Mouse (Mus musculus) embryonic facial prominence, embryonic 14.5 days (tissue): ENCODE data around the gene Mapt. TPM values are rescaled to one million over a fixed set of nuclear protein-coding genes. Genes with fewer than 3 reads are reported as not detected.
A peak's percentile ranks its signal among the peaks of the same experiment; 100 is the strongest.
"Not testable (repeated sequence)": the region's sequence is repeated elsewhere in the genome, so short reads cannot be mapped to it uniquely, and the experiment has no call there.

ENCODE experiments used
- ATAC-seq: fragments of 200-750 bp; cut with Nextera tagmentation; 2 replicates; pipeline ENCODE4 v1.8.0; 2017; ENCODE audit warnings: low read depth, moderate number of reproducible peaks, moderate TSS enrichment
- DNase-seq: peaks from one replicate; pipeline ENCODE4 v3.0.0-alpha.2; 2015; ENCODE audit warnings: low spot score
- H3K27ac ChIP-seq: fragments of 300-500 bp; sonication (generic); replicated peaks from 2 replicates; pipeline ENCODE4 v1.5.1; 2014; ENCODE audit warnings: low read depth, mild to moderate bottlenecking, low read length, moderate library complexity
- H3K27me3 ChIP-seq: fragments of 300-500 bp; sonication (generic); replicated peaks from 2 replicates; pipeline ENCODE4 v1.6.1; 2014; ENCODE audit warnings: low read length; ENCODE audit not compliant: control insufficient read depth, insufficient read depth
- H3K36me3 ChIP-seq: fragments of 300-500 bp; sonication (generic); 2 replicates; pipeline ENCODE4 v1.6.1; 2014; ENCODE audit warnings: low read length, mixed read lengths; ENCODE audit not compliant: control insufficient read depth, insufficient read depth
- H3K4me1 ChIP-seq: fragments of 300-500 bp; sonication (generic); 2 replicates; pipeline ENCODE4 v1.6.1; 2014; ENCODE audit warnings: antibody characterized with exemption, low read length; ENCODE audit not compliant: control insufficient read depth, insufficient read depth
- H3K4me2 ChIP-seq: fragments of 300-500 bp; sonication (generic); 2 replicates; pipeline ENCODE4 v1.6.1; 2014; ENCODE audit warnings: low read depth, mild to moderate bottlenecking, low read length, moderate library complexity, mixed read lengths
- H3K4me3 ChIP-seq: fragments of 300-500 bp; sonication (generic); 2 replicates; pipeline ENCODE4 v1.5.1; 2014; ENCODE audit warnings: low read depth, mild to moderate bottlenecking, low read length
- H3K9ac ChIP-seq: fragments of 300-500 bp; sonication (generic); 2 replicates; pipeline ENCODE4 v1.6.1; 2014; ENCODE audit warnings: low read depth, mild to moderate bottlenecking, low read length, moderate library complexity, mixed read lengths
- H3K9me3 ChIP-seq: fragments of 300-500 bp; sonication (generic); 2 replicates; pipeline ENCODE4 v1.6.1; 2016; ENCODE audit warnings: low read length; ENCODE audit not compliant: control insufficient read depth
- WGBS: fragments of 180-500 bp; shearing (Covaris S2); extraction: QIAGEN DNeasy Blood & Tissue Kit; methylation state at CpG from one replicate; pipeline ENCODE4 v1.1.7; 2014; 5-methylcytosine and 5-hydroxymethylcytosine counted together
- polyA plus RNA-seq: library from polyadenylated mRNA; unstranded; fragments of >200 nt; fragmentation: Nextera tagmentation; extraction: Ambion mirVana; gene quantifications from 2 replicates; pipeline ENCODE4 v1.2.1, GENCODE M21; 2014

The Mapt gene
- polyA plus RNA-seq, 1 experiment from 2014 or later, result 26.5 TPM

- no peak for ATAC-seq
- DNase-seq, result no peak
- Histone ChIP-seq H3K9ac (no peak overlapping the region), H3K36me3 (no peaks in the 10 kb centered on the region), H3K27me3 (peaks cover 39% of the 10 kb centered on the region), H3K27ac (no peak overlapping the region), H3K4me2 (no peak overlapping the region), H3K4me3 (no peak overlapping the region), H3K4me1 (peaks cover 8% of the 10 kb centered on the region), H3K9me3 (no peaks in the 10 kb centered on the region)
- WGBS, result 58% methylated on average over 7 of the region's 7 CpGs
Observed at GRCm38 (mm10) chr11:104237226-104237625, 6.0 kb downstream of the Mapt start.

GRCm38 (mm10) chr11:104237958-104238747 is 7.0 kb downstream of the Mapt start:
- Histone ChIP-seq H3K9ac (no peak overlapping the region), H3K27ac (no peak overlapping the region), H3K36me3 (no peaks in the 10 kb centered on the region), H3K4me3 (no peak overlapping the region), H3K4me2 (no peak overlapping the region), H3K9me3 (no peaks in the 10 kb centered on the region), H3K4me1 (no peaks in the 10 kb centered on the region; the same call in none of the 2 replicates), H3K27me3 (peaks cover 30% of the 10 kb centered on the region)
- no peak for ATAC-seq
- no peak for DNase-seq
- 68% methylated on average over 12 of the region's 13 CpGs for WGBS

GRCm38 (mm10) chr11:104245478-104245877 is 14.3 kb downstream of the Mapt start:
- H3K4me3 ChIP-seq, H3K4me1 ChIP-seq, H3K27ac ChIP-seq, DNase-seq, H3K9me3 ChIP-seq, H3K36me3 ChIP-seq, H3K4me2 ChIP-seq, H3K27me3 ChIP-seq, ATAC-seq, H3K9ac ChIP-seq: not testable (repeated sequence)
- WGBS, result 72% methylated on average over 6 of the region's 6 CpGs

DNA sequence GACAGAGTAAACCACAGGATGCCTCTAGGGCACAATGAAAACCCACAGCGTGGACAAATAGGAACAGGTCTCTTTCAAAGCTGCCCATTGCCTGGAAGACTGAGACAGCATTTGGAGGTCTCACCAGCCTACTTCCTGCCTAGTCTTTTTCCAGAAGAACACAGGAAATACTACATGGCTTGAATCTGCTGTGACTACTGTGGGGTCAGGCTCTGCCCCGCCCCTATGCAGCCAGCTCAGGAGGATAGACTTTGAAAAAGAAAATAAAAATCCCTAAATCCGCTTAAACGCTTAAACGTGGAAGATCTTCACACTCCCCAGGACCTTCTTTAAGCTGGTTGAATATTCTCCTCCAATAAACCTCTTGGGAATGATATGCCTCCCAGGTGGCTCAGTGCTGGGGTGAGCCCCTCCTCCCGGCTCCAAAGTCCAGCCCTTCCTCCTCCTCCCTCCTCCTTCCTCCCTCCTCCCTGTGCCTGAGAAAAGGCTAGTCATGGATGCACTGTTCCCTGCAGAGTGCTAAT is 15.0 kb downstream of the Mapt start:
- DNase-seq (peak; percentile 44), ATAC-seq (peak; percentile 81)
- no peaks in the 10 kb centered on the region for H3K9me3 ChIP-seq
- no peaks in the 10 kb centered on the region for H3K27me3 ChIP-seq
- no peaks in the 10 kb centered on the region for H3K4me1 ChIP-seq
- H3K27ac ChIP-seq, result no peak overlapping the region
- H3K4me3 ChIP-seq, result no peak overlapping the region
- no peak overlapping the region for H3K4me2 ChIP-seq
- H3K36me3 ChIP-seq, result no peaks in the 10 kb centered on the region
- no peak overlapping the region for H3K9ac ChIP-seq
- WGBS, result 10% methylated on average over 6 of the region's 6 CpGs

DNA sequence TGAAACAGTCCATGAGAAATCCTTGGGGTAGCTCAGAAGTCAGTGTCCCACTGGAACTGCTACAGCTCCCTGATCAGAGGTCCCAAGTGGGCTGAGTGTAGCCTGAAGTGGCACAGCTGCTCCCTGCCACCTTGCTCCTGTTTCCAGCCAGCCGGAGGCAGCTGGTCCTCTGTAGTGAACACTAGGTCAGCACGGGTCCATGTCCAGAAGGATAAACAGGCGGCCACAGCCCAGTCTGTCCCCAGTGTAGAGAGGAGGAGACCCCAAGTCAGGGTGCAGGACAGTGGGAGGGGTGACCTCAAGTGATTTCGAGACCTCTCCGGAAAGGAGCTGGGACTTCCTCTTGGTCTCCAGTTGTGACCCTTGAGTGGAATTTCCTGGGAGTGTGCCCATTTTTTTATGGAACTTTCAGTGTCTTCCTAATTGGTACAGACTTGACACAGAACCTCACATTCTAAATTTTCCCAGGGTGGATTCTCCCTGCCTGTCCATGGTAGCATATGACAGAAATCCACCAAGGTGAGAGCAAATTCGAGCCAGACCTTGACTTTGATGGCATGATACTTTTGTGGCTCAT is 16.0 kb downstream of the Mapt start:
- no peaks in the 10 kb centered on the region for H3K9me3 ChIP-seq
- H3K36me3 ChIP-seq, result no peaks in the 10 kb centered on the region
- ATAC-seq, result peak; percentile 23; the same call in 1 of the 2 replicates
- no peaks in the 10 kb centered on the region for H3K27me3 ChIP-seq
- no peaks in the 10 kb centered on the region for H3K4me1 ChIP-seq
- H3K4me2 ChIP-seq, result no peak overlapping the region
- no peak overlapping the region for H3K9ac ChIP-seq
- WGBS, result 75% methylated on average over 6 of the region's 6 CpGs
- no peak for DNase-seq
- no peak overlapping the region for H3K27ac ChIP-seq
- H3K4me3 ChIP-seq, result no peak overlapping the region

DNA sequence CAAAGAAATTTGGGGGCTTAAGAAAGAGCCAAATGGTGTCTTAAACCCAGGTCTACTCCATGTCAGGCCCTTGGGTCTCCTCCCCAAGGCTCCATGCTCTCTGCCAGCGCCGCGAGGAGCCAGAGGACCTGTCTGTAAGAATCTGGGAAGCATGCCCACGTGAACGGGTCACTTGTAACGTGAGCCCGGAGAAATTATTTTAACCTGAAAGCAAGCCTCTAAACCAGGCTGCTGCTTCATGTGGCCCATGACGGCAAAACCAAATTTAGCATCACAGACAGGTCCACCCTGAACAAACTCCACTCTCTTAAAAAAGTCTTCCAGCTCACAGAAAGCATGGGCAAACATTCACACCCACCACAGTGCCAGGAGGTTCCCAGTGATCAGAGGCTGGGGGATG is 18.2 kb downstream of the Mapt start:
- Histone ChIP-seq H3K36me3 (no peaks in the 10 kb centered on the region), H3K4me2 (no peak overlapping the region), H3K27ac (no peak overlapping the region), H3K9me3 (no peaks in the 10 kb centered on the region), H3K27me3 (no peaks in the 10 kb centered on the region), H3K4me1 (no peaks in the 10 kb centered on the region), H3K9ac (no peak overlapping the region), H3K4me3 (no peak overlapping the region)
- ATAC-seq (no peak), DNase-seq (peak; percentile 50)
- 28% methylated on average over 8 of the region's 8 CpGs for WGBS

GRCm38 (mm10) chr11:104251121-104251520 is 19.9 kb downstream of the Mapt start:
- Histone ChIP-seq H3K27ac (no peak overlapping the region), H3K4me2 (no peak overlapping the region), H3K9ac (no peak overlapping the region), H3K36me3 (no peaks in the 10 kb centered on the region), H3K4me1 (no peaks in the 10 kb centered on the region), H3K27me3 (no peaks in the 10 kb centered on the region), H3K9me3 (no peaks in the 10 kb centered on the region), H3K4me3 (no peak overlapping the region)
- ATAC-seq, result no peak
- no peak for DNase-seq
- 81% methylated on average over 6 of the region's 6 CpGs for WGBS

GRCm38 (mm10) chr11:104252094-104252493 is 20.9 kb downstream of the Mapt start:
- Histone ChIP-seq H3K27ac (no peak overlapping the region), H3K9ac (no peak overlapping the region), H3K4me3 (no peak overlapping the region), H3K27me3 (no peaks in the 10 kb centered on the region), H3K36me3 (no peaks in the 10 kb centered on the region), H3K9me3 (no peaks in the 10 kb centered on the region), H3K4me2 (no peak overlapping the region), H3K4me1 (no peaks in the 10 kb centered on the region)
- WGBS, result 62% methylated on average over 3 of the region's 3 CpGs
- DNase-seq (no peak), ATAC-seq (no peak)
